Mouse (Mus musculus): ENCODE measurements at regions not wholly inside any gene's neighbourhood (a gene's known extent, or its start where the extent isn't known, plus 50 kb on each side); places are given as distances from the start of the nearest gene placed in this dataset.
"Not testable (repeated sequence)": the region's sequence is repeated elsewhere in the genome, so short reads cannot be mapped to it uniquely, and the experiment has no call there.

GRCm38 (mm10) chrX:91059251-91059650 is 167.3 kb downstream of the Gm44 start:
- peak; percentile 38 to 46 for DNase-seq

- not testable (repeated sequence) for DNase-seq
Measured at GRCm38 (mm10) chrX:91085137-91085536, 193.2 kb downstream of the Gm44 start.
